Mouse (Mus musculus): ENCODE data around the gene Gm49318.
A peak's percentile ranks its signal among the peaks of the same experiment; 100 is the strongest.

Gm49318 gene

DNA sequence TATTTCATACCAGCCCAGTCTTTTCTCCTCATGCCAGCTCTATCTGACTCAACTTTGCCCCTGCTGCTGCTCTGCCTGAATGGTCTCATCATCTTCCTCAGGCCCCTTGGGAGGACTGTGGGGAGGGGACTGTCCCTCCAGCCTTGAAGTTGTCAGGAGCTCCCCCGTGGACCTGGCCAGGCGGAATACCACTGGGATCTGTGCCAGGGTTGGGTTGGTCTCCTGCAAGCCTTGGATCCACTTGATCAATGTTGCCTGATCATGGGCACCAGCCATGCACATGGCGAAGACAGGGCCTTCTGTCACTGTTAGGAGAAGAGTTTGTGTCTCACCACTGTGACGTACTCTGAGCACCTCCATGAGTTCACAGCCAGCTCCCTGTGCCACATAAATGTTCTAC, 1.2 kb upstream of the Gm49318 start:
- DNase-seq (ENCODE audit: extremely low read depth, insufficient read length, low spot score): no peak

- DNase-seq (ENCODE audit: extremely low read depth, insufficient read length, low spot score): no peak
Observed at GRCm38 (mm10) chr9:22069881-22070553, 1.0 kb downstream of the Gm49318 start.

DNA sequence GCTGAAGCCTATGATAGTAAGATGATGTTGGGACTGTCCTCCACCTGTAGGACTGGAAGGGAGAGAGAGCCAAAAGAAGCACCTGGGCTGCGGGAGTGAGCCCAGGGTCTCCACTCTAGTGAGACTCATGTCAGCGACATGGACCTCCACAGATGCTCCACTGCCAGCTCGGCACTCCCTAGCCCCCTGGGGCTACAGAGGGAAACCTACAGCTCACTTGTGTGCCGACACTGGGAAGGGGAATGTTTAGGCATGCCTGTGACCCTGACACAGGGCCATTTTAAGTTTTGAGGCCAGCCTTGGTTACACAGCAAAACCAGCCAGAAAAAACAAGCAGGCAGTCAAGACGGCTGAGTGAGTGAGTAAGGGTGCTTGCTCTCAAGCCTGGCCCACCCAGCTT, 3.9 kb downstream of the Gm49318 start:
- no peak for DNase-seq (ENCODE audit: extremely low read depth, insufficient read length, low spot score)

- no peak for DNase-seq (ENCODE audit: extremely low read depth, insufficient read length, low spot score)
Observed at GRCm38 (mm10) chr9:22066433-22066832, 4.6 kb downstream of the Gm49318 start.

- DNase-seq (ENCODE audit: extremely low read depth, insufficient read length, low spot score): no peak
Observed at GRCm38 (mm10) chr9:22065642-22066041, 5.4 kb downstream of the Gm49318 start.

DNA sequence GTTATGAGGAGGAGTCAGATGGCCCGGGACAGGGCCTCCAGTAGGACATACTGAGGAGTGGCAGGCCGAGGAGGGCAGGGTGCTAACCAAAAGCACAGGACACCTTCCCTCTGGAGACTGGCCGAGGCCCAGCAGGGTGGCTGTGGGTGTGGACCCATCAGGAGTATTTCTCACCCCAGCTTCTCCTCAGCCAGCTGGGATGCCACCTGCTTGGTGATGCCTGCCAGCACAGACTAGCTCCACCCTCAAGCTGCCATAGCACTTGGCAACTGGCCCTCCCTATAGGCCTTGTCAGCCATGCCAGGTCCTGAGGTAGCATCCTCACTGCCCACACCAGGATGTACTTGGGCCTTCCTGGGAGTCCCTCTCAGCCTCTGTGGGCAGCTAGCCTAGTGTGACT, 6.7 kb downstream of the Gm49318 start:
- DNase-seq (ENCODE audit: extremely low read depth, insufficient read length, low spot score): no peak

DNA sequence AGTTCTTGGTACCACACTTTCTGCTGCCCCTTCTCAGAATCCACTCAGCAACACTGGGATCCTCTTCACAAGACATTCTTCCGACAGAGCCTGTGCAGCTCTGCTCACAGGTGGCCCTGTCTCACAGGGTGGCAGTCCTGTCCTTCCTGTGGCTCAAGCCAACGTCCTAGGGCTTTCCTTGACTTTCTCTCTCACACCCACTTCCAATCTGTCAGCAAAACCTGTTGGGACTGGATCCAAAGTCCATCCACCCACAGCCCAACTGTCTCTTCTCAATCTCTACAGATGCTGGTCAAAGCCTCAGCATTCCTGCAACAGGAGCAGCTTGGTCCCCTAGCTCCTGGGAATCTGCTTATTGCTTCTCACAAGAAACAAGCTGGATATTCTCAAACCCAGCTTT, 9.7 kb downstream of the Gm49318 start:
- DNase-seq (ENCODE audit: extremely low read depth, insufficient read length, low spot score): no peak

DNA sequence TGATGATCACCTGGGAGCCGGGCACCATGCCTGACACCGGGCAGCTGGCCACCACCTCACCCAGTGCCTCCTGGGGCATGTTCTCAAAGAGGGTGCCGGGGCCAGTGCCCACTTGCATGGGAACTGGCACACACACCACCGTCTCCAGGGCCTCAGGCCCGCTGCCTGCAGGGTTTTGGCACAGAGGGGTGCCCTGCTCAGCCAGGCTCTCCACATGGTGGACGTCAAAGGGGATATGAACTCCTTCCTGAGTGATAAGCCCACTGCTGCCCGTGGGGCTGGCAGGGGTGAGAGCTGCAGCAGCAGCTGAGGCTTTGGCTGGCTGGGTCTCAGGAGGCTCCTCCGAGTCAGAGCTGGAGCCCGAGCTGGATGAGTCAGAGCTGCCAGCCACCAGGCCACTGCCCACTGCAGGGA, 13.0 kb downstream of the Gm49318 start:
- peak; percentile 84 for DNase-seq (ENCODE audit: extremely low read depth, insufficient read length, low spot score)

GRCm38 (mm10) chr9:22057031-22057517, 14.0 kb downstream of the Gm49318 start:
- DNase-seq (ENCODE audit: extremely low read depth, insufficient read length, low spot score): no peak

DNA sequence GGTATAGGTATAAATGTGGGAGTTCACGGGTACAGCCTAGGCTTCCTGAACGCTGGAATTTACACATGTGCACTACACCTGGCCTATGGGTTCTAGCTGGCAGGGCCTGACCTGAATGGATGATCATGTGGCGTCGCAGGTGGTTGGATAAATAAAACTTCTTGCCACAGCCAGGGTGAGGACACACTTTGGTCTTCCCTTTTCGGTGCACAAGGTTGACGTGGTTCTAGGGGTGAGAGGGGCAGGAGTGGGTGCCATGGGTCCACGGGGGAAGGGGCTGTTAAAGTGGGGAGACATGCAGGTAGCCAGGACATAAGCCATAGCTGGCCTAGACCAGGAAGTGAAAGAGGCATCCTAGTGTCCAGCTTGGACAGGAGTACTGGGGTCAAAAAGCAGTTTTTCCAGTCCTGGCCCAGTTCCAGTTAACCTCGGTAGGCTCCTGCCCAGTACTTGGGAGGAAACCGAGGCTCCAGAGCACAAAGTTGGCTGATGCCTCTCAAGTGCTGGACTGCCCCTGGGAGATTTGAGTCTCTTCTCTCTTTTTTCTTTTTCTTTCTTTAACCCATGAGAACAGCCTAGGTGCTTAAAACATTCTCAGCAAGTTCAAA, 14.7 kb downstream of the Gm49318 start:
- no peak for DNase-seq (ENCODE audit: extremely low read depth, insufficient read length, low spot score)

- no peak for DNase-seq (ENCODE audit: extremely low read depth, insufficient read length, low spot score)
Observed at GRCm38 (mm10) chr9:22055713-22056112, 15.3 kb downstream of the Gm49318 start.

GRCm38 (mm10) chr9:22054411-22055076, 16.5 kb downstream of the Gm49318 start:
- no peak for DNase-seq (ENCODE audit: extremely low read depth, insufficient read length, low spot score)

DNA sequence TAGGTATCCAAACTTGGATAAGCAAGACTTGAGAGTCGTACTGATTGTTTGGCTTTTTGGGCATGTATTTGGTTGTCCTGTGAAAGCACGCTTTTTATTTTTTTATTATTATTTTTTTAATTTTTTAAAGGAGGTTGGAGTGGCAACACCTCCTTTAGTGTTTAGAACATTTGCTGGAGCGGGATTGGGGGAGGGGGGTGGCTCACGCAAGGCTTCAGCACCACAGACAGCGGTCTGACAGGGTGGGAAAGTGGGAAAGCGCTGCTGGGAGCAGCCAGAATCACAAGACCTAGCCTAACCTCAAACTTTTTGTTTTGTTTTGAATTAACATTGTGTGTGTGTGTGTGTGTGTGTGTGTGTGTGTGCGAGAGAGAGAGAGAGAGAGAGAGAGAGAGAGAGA, 17.4 kb downstream of the Gm49318 start:
- no peak for DNase-seq (ENCODE audit: extremely low read depth, insufficient read length, low spot score)

GRCm38 (mm10) chr9:22051958-22052254, 19.2 kb downstream of the Gm49318 start, which contains the start of gene Elavl3:
Gene Elavl3, minus strand, starts transcription at chr9:22052023.
- no peak for DNase-seq (ENCODE audit: extremely low read depth, insufficient read length, low spot score)

DNA sequence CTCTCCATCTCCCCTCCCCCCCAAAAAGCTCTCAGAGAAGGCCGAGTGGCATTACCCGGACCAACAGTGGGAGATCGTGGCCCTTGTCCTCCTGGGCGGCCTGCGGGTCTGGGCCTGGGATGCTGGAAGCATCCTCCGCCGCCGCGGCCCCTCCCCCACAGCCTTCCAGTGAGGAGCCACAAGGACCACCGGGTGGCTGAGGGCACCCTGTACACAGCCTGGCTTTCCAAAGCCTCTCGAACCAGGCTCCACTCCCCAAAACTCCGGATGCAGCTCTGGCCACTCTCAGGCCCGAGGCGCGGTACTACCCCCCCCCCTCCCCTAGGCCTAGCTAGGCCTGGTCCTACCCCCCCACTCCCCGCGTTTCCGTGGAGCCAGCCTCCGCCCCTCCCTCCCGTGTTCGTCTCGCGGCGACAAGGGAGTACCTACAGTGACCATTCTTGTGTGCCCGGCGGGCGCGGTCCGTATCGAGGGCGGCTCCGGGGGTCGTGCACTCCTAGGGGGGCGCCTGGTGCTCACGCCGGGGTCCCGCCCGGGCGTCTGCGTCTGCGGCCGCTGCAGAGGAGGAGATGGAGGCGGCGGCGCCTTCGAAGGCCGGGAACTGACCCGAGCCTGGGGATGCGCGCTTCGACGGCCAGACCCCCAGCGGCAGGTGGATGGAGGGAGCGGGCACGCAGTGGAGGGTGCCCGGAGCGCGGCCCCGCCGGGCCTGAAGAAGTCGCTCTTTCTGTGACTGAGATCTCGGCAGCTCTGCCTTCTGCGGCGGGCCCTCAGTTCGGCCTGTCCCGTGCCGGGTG, 19.7 kb downstream of the Gm49318 start:
- DNase-seq (ENCODE audit: extremely low read depth, insufficient read length, low spot score): no peak

DNA sequence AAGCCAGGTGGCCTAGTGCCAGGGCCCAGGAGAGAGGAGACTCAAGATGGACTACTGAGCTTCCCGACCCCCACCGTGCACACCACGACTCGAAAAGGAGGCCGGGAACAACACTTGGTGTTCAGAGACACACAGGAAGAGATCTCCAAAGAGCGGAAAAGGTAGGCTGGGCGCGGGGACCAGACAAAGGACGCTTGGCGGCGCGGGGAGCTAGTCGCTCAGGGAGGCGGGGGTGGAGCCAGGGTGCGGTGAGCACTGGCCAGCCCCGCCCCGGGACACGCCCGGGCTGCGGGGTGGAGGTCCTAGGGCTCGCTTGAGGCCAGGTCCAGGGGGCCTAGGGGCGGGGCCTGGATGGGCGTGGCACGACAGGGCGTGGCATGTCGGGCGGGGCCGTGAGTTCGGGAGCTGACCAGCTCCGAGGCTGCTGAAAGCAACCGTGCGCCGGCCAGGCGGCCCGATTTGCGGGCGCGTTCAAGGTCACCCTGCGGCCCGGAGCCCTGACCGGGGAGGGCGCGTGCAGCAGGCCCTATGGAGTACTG, 20.6 kb downstream of the Gm49318 start:
- DNase-seq (ENCODE audit: extremely low read depth, insufficient read length, low spot score): no peak

- DNase-seq (ENCODE audit: extremely low read depth, insufficient read length, low spot score): no peak
Observed at GRCm38 (mm10) chr9:22049721-22050270, 21.3 kb downstream of the Gm49318 start.

GRCm38 (mm10) chr9:22049315-22049714, 21.7 kb downstream of the Gm49318 start:
- DNase-seq (ENCODE audit: extremely low read depth, insufficient read length, low spot score): no peak

DNA sequence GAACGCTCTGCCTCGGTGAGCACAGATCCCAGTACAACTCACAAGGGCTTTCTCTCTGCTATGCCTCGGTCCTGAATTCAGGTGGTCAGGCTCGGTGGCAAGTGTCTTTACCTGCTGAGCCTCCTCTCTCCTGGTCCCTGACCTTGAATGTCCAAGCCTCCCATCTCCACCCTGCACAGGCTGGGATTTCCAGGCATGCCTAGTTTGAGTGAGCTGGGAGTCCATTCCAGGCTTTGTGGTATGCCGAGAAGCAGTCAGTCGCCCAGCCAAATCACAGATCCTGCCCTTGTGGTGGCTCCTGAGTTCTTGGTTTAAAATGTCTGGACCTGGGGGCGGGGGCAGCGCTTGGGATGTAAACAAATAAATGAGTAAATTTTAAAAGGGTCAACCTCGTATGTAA, 23.7 kb downstream of the Gm49318 start:
- no peak for DNase-seq (ENCODE audit: extremely low read depth, insufficient read length, low spot score)

DNA sequence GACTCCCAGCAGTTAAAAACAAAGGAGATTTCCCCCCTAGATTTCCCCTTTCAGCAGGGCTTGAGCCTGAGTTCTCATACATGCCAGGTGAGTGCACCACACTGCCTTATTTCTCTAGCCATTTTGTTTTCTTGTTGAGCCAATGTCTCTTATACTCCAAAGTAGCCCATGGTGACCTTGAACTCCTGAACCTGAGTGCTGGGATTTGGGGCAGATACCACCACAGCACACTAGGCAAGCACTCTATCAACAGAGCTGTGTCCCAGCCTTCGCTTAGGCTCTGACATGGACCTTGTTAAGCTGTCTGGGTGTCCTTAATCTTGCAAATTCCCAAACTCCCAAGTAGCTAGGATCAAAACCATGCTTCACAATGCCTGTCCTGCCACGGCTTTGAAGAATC, 29.2 kb downstream of the Gm49318 start:
- no peak for DNase-seq (ENCODE audit: extremely low read depth, insufficient read length, low spot score)

GRCm38 (mm10) chr9:22037826-22038225, 33.2 kb downstream of the Gm49318 start:
- DNase-seq (ENCODE audit: extremely low read depth, insufficient read length, low spot score): no peak

Measured in 3134 (cell line).